19 mouse cellular contexts compared by ENCODE assay signal in the genomic region with DNA sequence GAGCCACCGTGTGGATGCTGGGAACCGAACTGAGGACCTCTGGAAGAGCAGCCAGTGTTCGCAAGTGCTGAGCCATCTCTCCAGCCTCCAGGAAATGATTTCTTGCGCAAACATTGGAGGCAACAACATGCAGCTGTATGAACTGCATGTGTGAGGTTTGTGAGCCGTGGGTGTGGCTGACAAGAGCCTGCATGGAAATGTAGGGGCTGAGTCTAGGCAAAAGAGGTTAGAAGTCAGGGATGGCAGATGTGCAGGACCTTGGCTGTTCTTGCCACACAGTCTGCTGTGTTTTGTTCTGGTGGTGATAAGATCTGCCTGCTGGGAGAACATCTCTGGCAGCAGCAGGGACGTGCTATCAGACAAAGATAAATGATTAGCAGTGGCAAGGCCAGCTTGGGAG. TPM values are rescaled to one million over a fixed set of nuclear protein-coding genes. Genes with fewer than 3 reads are reported as not detected.
A peak's percentile ranks its signal among the peaks of the same experiment; 100 is the strongest.
DNase-seq lines count a peak whose midpoint lies in the region; ATAC-seq and TF ChIP-seq lines count a peak whose summit lies in the region.
"Had no signal": no experiment of that assay in that cellular context is flagged by ENCODE, and none has a peak within 500 bp of the region (broad histone marks: within the 10 kb centered on the region; RNA-seq: fewer than 3 reads in every experiment).

No protein-coding gene starts in this region.

- WGBS in midbrain, embryonic 11.5 days, result 77% methylated on average over 6 of the region's 6 CpGs
- WGBS in midbrain, embryonic 10.5 days, result 76% methylated on average over 6 of the region's 6 CpGs
- WGBS in lung, embryonic 16.5 days, result 47% methylated on average over 6 of the region's 6 CpGs

- no peak overlapping the region for H3K4me3 ChIP-seq in gastrocnemius, adult 2 months
- no peak overlapping the region for H3K4me3 ChIP-seq in midbrain, embryonic 11.5 days (ENCODE audit: low read depth, low read length)
- H3K4me3 ChIP-seq in midbrain, embryonic 10.5 days, result no peak overlapping the region
- no peak overlapping the region for H3K4me3 ChIP-seq in lung, embryonic 16.5 days (ENCODE audit: low read length)
- H3K4me3 ChIP-seq: erythroblast, embryonic 14.5 days; limb, embryonic 15.5 days; stomach, embryonic 15.5 days had no signal

- no peak overlapping the region for H3K9ac ChIP-seq in midbrain, embryonic 11.5 days (ENCODE audit: low read length)
- H3K9ac ChIP-seq in lung, embryonic 16.5 days (ENCODE audit: low read length), result no peak overlapping the region
- H3K9ac ChIP-seq: limb, embryonic 15.5 days; stomach, embryonic 15.5 days had no signal

- H3K36me3 ChIP-seq in midbrain, embryonic 11.5 days (ENCODE audit: control insufficient read depth, insufficient read depth, low read length), result no peaks in the 10 kb centered on the region
- H3K36me3 ChIP-seq in midbrain, embryonic 10.5 days, result no peaks in the 10 kb centered on the region
- no peaks in the 10 kb centered on the region for H3K36me3 ChIP-seq in lung, embryonic 16.5 days (ENCODE audit: control insufficient read depth, insufficient read depth, low read length)
- H3K36me3 ChIP-seq: limb, embryonic 15.5 days; stomach, embryonic 15.5 days had no signal

- no peaks in the 10 kb centered on the region for H3K9me3 ChIP-seq in midbrain, embryonic 11.5 days (ENCODE audit: control insufficient read depth, low read length)
- no peaks in the 10 kb centered on the region for H3K9me3 ChIP-seq in midbrain, embryonic 10.5 days (replicated peaks)
- no peaks in the 10 kb centered on the region for H3K9me3 ChIP-seq in lung, embryonic 16.5 days (ENCODE audit: control insufficient read depth, low read length)
- H3K9me3 ChIP-seq: limb, embryonic 15.5 days; stomach, embryonic 15.5 days had no signal

- H3K27me3 ChIP-seq in midbrain, embryonic 11.5 days (ENCODE audit: control insufficient read depth, insufficient read depth, low read length), result no peaks in the 10 kb centered on the region
- no peaks in the 10 kb centered on the region for H3K27me3 ChIP-seq in midbrain, embryonic 10.5 days (ENCODE audit: low read depth, poor library complexity, severe bottlenecking)
- H3K27me3 ChIP-seq in lung, embryonic 16.5 days (ENCODE audit: control insufficient read depth, insufficient read depth, low read depth, low read length), result no peaks in the 10 kb centered on the region
- H3K27me3 ChIP-seq: limb, embryonic 15.5 days; stomach, embryonic 15.5 days had no signal

- intact Hi-C loops in gastrocnemius, adult 2 months (cut with DNase I), result no loop called here

- no peak overlapping the region for H3K4me2 ChIP-seq in midbrain, embryonic 11.5 days
- no peak overlapping the region for H3K4me2 ChIP-seq in lung, embryonic 16.5 days (ENCODE audit: low read depth, low read length)
- H3K4me2 ChIP-seq: limb, embryonic 15.5 days; stomach, embryonic 15.5 days had no signal

- H3K4me1 ChIP-seq in midbrain, embryonic 11.5 days (ENCODE audit: control insufficient read depth, insufficient read depth, low read length), result 0 out of 2 replicates have a peak, but pooled peaks cover 5% of the 10 kb centered on the region
- peaks cover 6% of the 10 kb centered on the region; the same call in 1 of the 2 replicates for H3K4me1 ChIP-seq in midbrain, embryonic 10.5 days
- H3K4me1 ChIP-seq in lung, embryonic 16.5 days (replicated peaks; ENCODE audit: control insufficient read depth, insufficient read depth, low read length), result peaks cover 18% of the 10 kb centered on the region
- H3K4me1 ChIP-seq: stomach, embryonic 15.5 days had no signal

- ATAC-seq in midbrain, embryonic 11.5 days (ENCODE audit: low FRiP score), result no peak
- peak; percentile 88 for ATAC-seq in lung, embryonic 16.5 days (ENCODE audit: low read depth)
- ATAC-seq: forebrain, embryonic 16.5 days; hindbrain, postnatal 0 days had no signal

- DNase-seq in gastrocnemius, adult 2 months, result no peak
- no peak for DNase-seq in gastrocnemius, postnatal 10 days
- DNase-seq in midbrain, embryonic 11.5 days (ENCODE audit: low spot score, missing footprints), result peak; percentile 21
- DNase-seq in midbrain, embryonic 10.5 days (ENCODE audit: low spot score), result no peak
- DNase-seq in skeletal muscle tissue, adult 2 months (ENCODE audit: low read depth, low spot score), result peak; percentile 40
- no peak for DNase-seq in right cerebral cortex, adult 2 months (ENCODE audit: low spot score in 2 of 2)
- DNase-seq in cerebellum, adult 8-10 months, result no peak
- DNase-seq: cerebellum, postnatal 25 days; heart, adult 18-20 months; kidney, adult 9 months; midbrain, embryonic 14.5 days; right cerebral cortex, adult 18-20 months; spleen, adult 18-20 months had no signal

- no peak for TF ChIP-seq CTCF in gastrocnemius, adult 2 months (IDR thresholded peaks at IDR 0.05)

- H3K27ac ChIP-seq in gastrocnemius, adult 2 months, result peak overlapping the region; percentile 24
- no peak overlapping the region for H3K27ac ChIP-seq in midbrain, embryonic 11.5 days (ENCODE audit: low read depth, low read length)
- no peak overlapping the region for H3K27ac ChIP-seq in midbrain, embryonic 10.5 days (replicated peaks)
- H3K27ac ChIP-seq in lung, embryonic 16.5 days (ENCODE audit: low read length), result peak overlapping the region; percentile 36; the same call in 1 of the 2 replicates
- H3K27ac ChIP-seq: hindbrain, postnatal 0 days; limb, embryonic 15.5 days; stomach, embryonic 15.5 days had no signal

RNA-seq across cellular contexts. Expression of a gene that starts 49.7 kb away (rescaled TPM):
- total RNA-seq in gastrocnemius, adult 2 months (2021), result 10 to 100 TPM; 22.4 to 24.5 TPM
- 10 to 100 TPM; 15.9 to 27.6 TPM for total RNA-seq in gastrocnemius, postnatal 10 days (2021)
- polyA plus RNA-seq in midbrain, embryonic 11.5 days (2014; fragmentation: Nextera tagmentation; extraction: Ambion mirVana), result 9.6 and 12.9 TPM in 2 replicates
- polyA plus RNA-seq in midbrain, embryonic 10.5 days (2016; fragmentation: Nextera tagmentation; extraction: Ambion mirVana), result 10.0 and 10.4 TPM in 2 replicates
- polyA plus RNA-seq in lung, embryonic 16.5 days (2015; fragmentation: Nextera tagmentation; extraction: Ambion mirVana), result 21.9 and 22.1 TPM in 2 replicates

Comparison
In these comparisons a context has a peak if more than half of its experiments do, and no peak if none do; other contexts are left out.
1. DNase-seq: peak in midbrain, embryonic 11.5 days (single experiment) and skeletal muscle tissue, adult 2 months (single experiment); none in gastrocnemius, adult 2 months (single experiment), gastrocnemius, postnatal 10 days (single experiment), midbrain, embryonic 10.5 days (single experiment), right cerebral cortex, adult 2 months (0 of 2) and cerebellum, adult 8-10 months (single experiment).
2. H3K27ac ChIP-seq: peak in gastrocnemius, adult 2 months (single experiment) and lung, embryonic 16.5 days (single experiment); none in midbrain, embryonic 11.5 days (single experiment) and midbrain, embryonic 10.5 days (single experiment).